Mouse (Mus musculus): Measurements from ENCODE around the gene Gpr37l1. TPM values are rescaled to one million over a fixed set of nuclear protein-coding genes. Genes with fewer than 3 reads are reported as not detected.
"Not testable (repeated sequence)": the region's sequence is repeated elsewhere in the genome, so short reads cannot be mapped to it uniquely, and the experiment has no call there.

The Gpr37l1 gene
- polyA plus RNA-seq, 1 experiment: 2.2 TPM

DNA sequence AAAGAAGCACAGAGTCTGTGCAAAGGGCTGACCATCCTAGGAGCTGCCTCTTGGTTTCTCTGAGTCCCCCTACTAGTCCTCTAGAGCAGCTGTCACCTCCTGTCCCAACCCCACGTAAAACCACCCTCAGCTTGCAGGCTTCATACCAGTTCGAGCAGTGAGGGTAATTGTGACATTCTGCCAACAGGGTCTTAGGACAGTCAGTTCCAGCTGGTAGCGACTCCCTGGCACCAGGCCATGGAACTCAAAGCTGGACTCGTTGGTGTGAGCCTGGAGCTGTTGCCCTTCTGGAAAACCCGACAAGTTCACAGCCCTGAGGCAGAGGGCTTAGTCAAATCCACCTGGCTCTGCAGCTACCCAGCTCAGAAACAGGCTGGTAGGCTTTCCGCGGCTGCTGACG is 41.5 kb downstream of the Gpr37l1 start:
- WGBS: 49% methylated on average over 8 of the region's 8 CpGs
- Histone ChIP-seq H3K27ac (ENCODE audit: insufficient read depth, low read depth, low read length) (no peak overlapping the region), H3K36me3 (ENCODE audit: control insufficient read depth, insufficient read depth, low read length) (no peaks in the 10 kb centered on the region), H3K4me3 (ENCODE audit: low read depth, low read length) (no peak overlapping the region), H3K4me1 (ENCODE audit: control insufficient read depth, insufficient read depth, insufficient read length, low read length) (peaks cover 4% of the 10 kb centered on the region; the same call in 1 of the 2 replicates), H3K27me3 (ENCODE audit: control insufficient read depth, insufficient read depth, low read length) (no peaks in the 10 kb centered on the region)
- TF ChIP-seq CTCF (IDR thresholded peaks at IDR 0.05; ENCODE audit: extremely low read depth, insufficient read length, insufficient replicate concordance, low read depth, low read length) (no peak), POLR2A (IDR thresholded peaks at IDR 0.05; ENCODE audit: low read depth, low read length) (no peak)

DNA sequence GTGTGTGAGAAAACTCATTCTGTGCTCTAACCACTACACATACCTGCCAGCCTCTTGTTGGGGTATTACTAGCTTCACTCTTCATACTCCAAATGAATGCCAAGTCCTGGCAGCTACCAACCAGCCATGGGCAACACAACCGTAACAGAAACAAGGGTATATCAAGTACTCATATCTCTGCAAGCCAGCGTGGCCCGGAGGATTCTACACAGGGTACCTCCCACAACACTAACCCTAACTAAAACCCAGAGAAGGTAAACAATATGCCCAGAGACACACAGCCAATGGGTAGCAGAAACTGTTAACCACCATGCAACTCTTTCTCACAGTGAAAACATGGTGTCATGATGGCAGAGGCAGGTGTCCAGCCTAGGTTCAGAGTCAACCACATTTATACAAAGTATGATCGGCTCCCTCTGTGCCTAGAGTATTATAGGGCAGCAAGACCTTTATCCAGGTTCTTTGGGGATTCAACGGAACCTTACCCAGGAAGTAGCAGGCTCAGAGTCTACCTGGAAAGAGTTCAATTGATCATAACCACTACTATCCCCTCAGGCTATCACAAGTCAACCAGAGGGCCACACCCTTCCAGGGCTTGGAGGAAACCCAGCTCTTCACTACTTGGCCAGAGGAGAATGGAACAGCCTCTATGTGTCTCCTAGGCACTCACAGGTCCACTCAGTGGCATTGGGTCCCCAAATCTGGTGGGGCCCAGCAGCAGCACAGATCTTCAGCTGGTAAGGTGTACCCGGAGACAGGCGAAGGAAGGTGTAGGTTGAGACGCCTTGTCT is 42.7 kb downstream of the Gpr37l1 start:
- Histone ChIP-seq H3K27me3 (ENCODE audit: control insufficient read depth, insufficient read depth, low read length) (no peaks in the 10 kb centered on the region), H3K4me1 (ENCODE audit: control insufficient read depth, insufficient read depth, insufficient read length, low read length) (peaks cover 4% of the 10 kb centered on the region; the same call in 1 of the 2 replicates), H3K27ac (ENCODE audit: insufficient read depth, low read depth, low read length) (no peak overlapping the region), H3K36me3 (ENCODE audit: control insufficient read depth, insufficient read depth, low read length) (no peaks in the 10 kb centered on the region), H3K4me3 (ENCODE audit: low read depth, low read length) (no peak overlapping the region)
- TF ChIP-seq CTCF (IDR thresholded peaks at IDR 0.05; ENCODE audit: extremely low read depth, insufficient read length, insufficient replicate concordance, low read depth, low read length): no peak
- no peak for TF ChIP-seq POLR2A (IDR thresholded peaks at IDR 0.05; ENCODE audit: low read depth, low read length)
- 79% methylated on average over 8 of the region's 8 CpGs for WGBS

GRCm38 (mm10) chr1:135112661-135113060 is 54.8 kb downstream of the Gpr37l1 start:
- no peak overlapping the region for H3K4me3 ChIP-seq (ENCODE audit: low read depth, low read length)
- no peaks in the 10 kb centered on the region for H3K36me3 ChIP-seq (ENCODE audit: control insufficient read depth, insufficient read depth, low read length)
- H3K27me3 ChIP-seq (ENCODE audit: control insufficient read depth, insufficient read depth, low read length): no peaks in the 10 kb centered on the region
- H3K27ac ChIP-seq (ENCODE audit: insufficient read depth, low read depth, low read length): no peak overlapping the region
- TF ChIP-seq CTCF (IDR thresholded peaks at IDR 0.05; ENCODE audit: extremely low read depth, insufficient read length, insufficient replicate concordance, low read depth, low read length): peak; percentile 79; the same call in 1 of the 2 replicates
- TF ChIP-seq POLR2A (IDR thresholded peaks at IDR 0.05; ENCODE audit: low read depth, low read length): no peak
- no peaks in the 10 kb centered on the region for H3K4me1 ChIP-seq (ENCODE audit: control insufficient read depth, insufficient read depth, insufficient read length, low read length)
- WGBS: 7% methylated on average over 8 of the region's 8 CpGs

DNA sequence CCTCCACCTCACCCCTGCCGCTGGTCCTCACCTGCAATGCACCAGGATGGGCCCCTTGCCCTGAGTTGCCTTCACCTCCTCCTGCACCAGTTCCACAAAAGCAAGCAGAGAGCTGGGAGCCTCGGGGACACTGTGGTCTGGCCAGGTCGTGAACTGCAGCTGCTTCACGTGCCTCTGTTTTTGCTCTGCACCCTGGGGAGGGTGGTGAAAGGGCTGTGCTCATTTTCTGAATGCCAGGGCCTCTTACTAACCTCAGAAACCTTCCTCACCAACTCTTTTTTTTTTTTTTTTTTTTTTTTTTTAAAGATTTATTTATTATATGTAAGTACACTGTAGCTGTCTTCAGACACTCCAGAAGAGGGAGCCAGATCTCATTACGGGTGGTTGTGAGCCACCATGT is 56.2 kb downstream of the Gpr37l1 start:
- not testable (repeated sequence) for H3K4me1 ChIP-seq (ENCODE audit: control insufficient read depth, insufficient read depth, insufficient read length, low read length); H3K27me3 ChIP-seq (ENCODE audit: control insufficient read depth, insufficient read depth, low read length); H3K4me3 ChIP-seq (ENCODE audit: low read depth, low read length); H3K27ac ChIP-seq (ENCODE audit: insufficient read depth, low read depth, low read length); H3K36me3 ChIP-seq (ENCODE audit: control insufficient read depth, insufficient read depth, low read length)
- 54% methylated on average over 5 of the region's 5 CpGs for WGBS

Other genes starting within 250 kb of the Gpr37l1 start
- 9.7 and 10.4 TPM in 2 replicates for gene Ppp1r12b, start 211.7 kb downstream of the Gpr37l1 start, polyA plus RNA-seq (2012; rRNA removed)
- 0.58 and 1.4 TPM in 2 replicates for gene Ube2t, start 205.1 kb downstream of the Gpr37l1 start, polyA plus RNA-seq (2012; rRNA removed)
- 0.06 and 0.17 TPM in 2 replicates for gene Lgr6, start 62.4 kb downstream of the Gpr37l1 start, polyA plus RNA-seq (2012; rRNA removed)
- gene Ptpn7, start 35.0 kb downstream of the Gpr37l1 start, polyA plus RNA-seq (2012; rRNA removed): 3.9 and 5.4 TPM in 2 replicates
- 31.0 and 82.9 TPM in 2 replicates for gene Arl8a, start 20.9 kb downstream of the Gpr37l1 start, polyA plus RNA-seq (2012; rRNA removed)
- gene Elf3, start 90.9 kb upstream of the Gpr37l1 start, polyA plus RNA-seq (2012; rRNA removed): 110 and 185 TPM in 2 replicates
- gene Rnpep, start 116.4 kb upstream of the Gpr37l1 start, polyA plus RNA-seq (2012; rRNA removed): 66.3 and 103 TPM in 2 replicates
- 22.5 and 24.1 TPM in 2 replicates for gene Timm17a, start 146.1 kb upstream of the Gpr37l1 start, polyA plus RNA-seq (2012; rRNA removed)
- 13.3 and 16.0 TPM in 2 replicates for gene Lmod1, start 157.1 kb upstream of the Gpr37l1 start, polyA plus RNA-seq (2012; rRNA removed)
- 3.9 and 6.5 TPM in 2 replicates for gene Shisa4, start 207.6 kb upstream of the Gpr37l1 start, polyA plus RNA-seq (2012; rRNA removed)

Measured in small intestine, adult 2 months (tissue).